Mouse (Mus musculus): ENCODE data around the gene Mbnl2. TPM values are rescaled to one million over a fixed set of nuclear protein-coding genes. Genes with fewer than 3 reads are reported as not detected.
A peak's percentile ranks its signal among the peaks of the same experiment; 100 is the strongest.

Mbnl2 gene
- 19.3 and 20.2 TPM in 2 replicates for polyA plus RNA-seq (2016; fragmentation: Nextera tagmentation; extraction: Ambion mirVana)

- peak within 1 kb of the TSS; percentile 82 for H3K4me2 ChIP-seq
- peak within 1 kb of the TSS; percentile 76 for H3K4me3 ChIP-seq
- peak within 1 kb of the TSS; percentile 91 for H3K27ac ChIP-seq
- 2% methylated on average over 35 of the region's 35 CpGs for WGBS (ENCODE audit: insufficient replicate concordance)
- peaks cover 52% of the 10 kb centered on the region for H3K4me1 ChIP-seq
- ATAC-seq, result peak; percentile 98
- no peaks in the 10 kb centered on the region for H3K36me3 ChIP-seq
- no peaks in the 10 kb centered on the region for H3K9me3 ChIP-seq (replicated peaks)
- H3K27me3 ChIP-seq (replicated peaks), result no peaks in the 10 kb centered on the region
- H3K9ac ChIP-seq, result peak within 1 kb of the TSS; percentile 78
These were observed at the start of gene Mbnl2 for GRCm38 (mm10) chr14:120275246-120276238. Gene Mbnl2 (plus strand): TSS chr14:120275669.

- H3K36me3 ChIP-seq, result no peaks in the 10 kb centered on the region
- no peaks in the 10 kb centered on the region for H3K27me3 ChIP-seq (replicated peaks)
- H3K4me3 ChIP-seq, result no peak overlapping the region
- 59% methylated on average over 7 of the region's 7 CpGs for WGBS (ENCODE audit: insufficient replicate concordance)
- no peaks in the 10 kb centered on the region for H3K4me1 ChIP-seq
- no peak for ATAC-seq
- no peaks in the 10 kb centered on the region for H3K9me3 ChIP-seq (replicated peaks)
- H3K4me2 ChIP-seq, result no peak overlapping the region
- H3K9ac ChIP-seq, result no peak overlapping the region
- no peak overlapping the region for H3K27ac ChIP-seq
These were observed 43.4 kb upstream of the Mbnl2 start for GRCm38 (mm10) chr14:120232076-120232496.

DNA sequence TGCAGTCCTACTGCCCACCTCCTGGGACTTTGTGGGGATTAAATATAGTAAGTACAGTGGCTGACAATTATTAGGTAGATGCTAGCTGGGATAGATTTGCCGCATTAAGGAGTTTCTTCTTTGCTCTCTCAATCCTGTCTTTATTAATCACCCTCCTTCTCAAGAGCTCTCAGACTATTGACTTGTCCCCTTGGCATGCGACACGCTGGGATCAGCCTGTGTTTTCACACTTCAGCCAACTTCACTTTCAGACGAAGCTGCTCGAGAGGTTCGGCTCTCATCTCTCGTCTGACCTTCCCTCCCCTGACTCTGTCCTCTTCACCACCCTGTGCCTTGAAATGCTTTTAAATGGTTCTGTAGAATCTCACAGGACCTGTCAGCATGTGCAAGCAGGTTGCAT is 39.9 kb upstream of the Mbnl2 start:
- ATAC-seq, result no peak
- Histone ChIP-seq H3K36me3 (no peaks in the 10 kb centered on the region), H3K4me1 (no peaks in the 10 kb centered on the region), H3K27ac (no peak overlapping the region), H3K4me3 (no peak overlapping the region), H3K4me2 (no peak overlapping the region), H3K9ac (no peak overlapping the region), H3K27me3 (replicated peaks) (no peaks in the 10 kb centered on the region), H3K9me3 (replicated peaks) (no peaks in the 10 kb centered on the region)
- 73% methylated on average over 7 of the region's 7 CpGs for WGBS (ENCODE audit: insufficient replicate concordance)

- no peak overlapping the region for H3K4me3 ChIP-seq
- H3K9me3 ChIP-seq (replicated peaks), result no peaks in the 10 kb centered on the region
- H3K4me2 ChIP-seq, result no peak overlapping the region
- H3K27ac ChIP-seq, result no peak overlapping the region
- no peaks in the 10 kb centered on the region for H3K36me3 ChIP-seq
- H3K27me3 ChIP-seq (replicated peaks), result no peaks in the 10 kb centered on the region
- no peaks in the 10 kb centered on the region for H3K4me1 ChIP-seq
- no peak overlapping the region for H3K9ac ChIP-seq
- ATAC-seq, result no peak
These were observed 37.0 kb upstream of the Mbnl2 start for GRCm38 (mm10) chr14:120238501-120238900.

DNA sequence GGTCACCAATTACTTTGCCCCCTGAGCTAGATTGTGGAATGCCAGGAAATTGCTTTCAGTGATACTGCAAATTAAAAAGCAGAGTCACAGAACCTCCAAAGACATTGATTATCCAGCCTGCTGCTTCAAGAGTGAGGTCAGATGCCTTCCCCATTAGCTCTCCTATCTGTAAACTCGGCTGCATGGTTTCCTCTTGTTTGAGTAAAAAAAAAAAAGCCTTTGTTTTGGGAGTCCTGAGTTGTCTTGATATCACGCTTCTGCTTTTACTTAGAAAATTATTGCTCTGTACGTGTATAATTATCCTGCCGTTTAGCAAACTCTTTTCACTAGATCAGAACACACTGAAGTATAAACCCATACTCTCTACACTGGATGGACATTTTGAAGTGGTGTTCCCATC is 35.3 kb upstream of the Mbnl2 start:
- Histone ChIP-seq H3K4me1 (no peaks in the 10 kb centered on the region), H3K27ac (no peak overlapping the region), H3K27me3 (replicated peaks) (no peaks in the 10 kb centered on the region), H3K36me3 (no peaks in the 10 kb centered on the region), H3K4me3 (no peak overlapping the region), H3K9ac (no peak overlapping the region), H3K9me3 (replicated peaks) (no peaks in the 10 kb centered on the region), H3K4me2 (no peak overlapping the region)
- ATAC-seq, result no peak
- WGBS (ENCODE audit: insufficient replicate concordance), result 21% methylated on average over 4 of the region's 4 CpGs

- Histone ChIP-seq H3K4me3 (no peak overlapping the region), H3K9ac (no peak overlapping the region), H3K4me1 (no peaks in the 10 kb centered on the region), H3K4me2 (no peak overlapping the region), H3K9me3 (replicated peaks) (no peaks in the 10 kb centered on the region), H3K27me3 (replicated peaks) (no peaks in the 10 kb centered on the region), H3K27ac (no peak overlapping the region), H3K36me3 (no peaks in the 10 kb centered on the region)
- 68% methylated on average over 5 of the region's 5 CpGs for WGBS (ENCODE audit: insufficient replicate concordance)
- no peak for ATAC-seq
These were observed 32.8 kb upstream of the Mbnl2 start for GRCm38 (mm10) chr14:120242711-120243110.

DNA sequence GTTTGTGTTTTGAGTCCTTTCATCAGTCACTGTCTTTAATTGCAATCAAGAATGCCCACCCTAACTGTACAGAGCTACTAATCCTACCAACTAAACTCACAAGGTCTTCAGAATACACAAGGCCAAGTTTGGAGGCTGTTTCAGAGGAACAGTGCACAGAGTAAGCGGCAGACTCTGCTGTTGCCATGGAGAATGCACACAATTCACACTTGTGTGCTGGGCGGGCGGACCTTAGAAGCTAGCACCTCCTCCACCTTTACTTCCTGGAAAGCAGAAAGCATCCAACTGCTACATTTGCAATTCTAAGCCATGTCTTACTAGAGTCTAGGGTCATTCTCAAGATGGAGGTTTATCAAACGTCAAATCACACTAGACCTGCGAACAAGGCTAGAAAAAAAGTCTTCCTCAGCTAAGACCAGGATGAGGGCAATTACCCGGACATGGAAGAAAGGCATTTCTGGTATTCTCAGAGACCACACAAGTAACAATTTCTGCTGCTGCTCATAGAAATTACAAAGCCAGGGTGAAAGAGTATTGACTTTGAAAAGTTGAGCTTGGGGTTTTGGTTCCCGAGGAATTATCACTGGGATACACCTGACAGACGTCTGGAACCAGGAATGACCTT is 30.3 kb upstream of the Mbnl2 start:
- Histone ChIP-seq H3K4me1 (no peaks in the 10 kb centered on the region), H3K9me3 (replicated peaks) (no peaks in the 10 kb centered on the region), H3K9ac (no peak overlapping the region), H3K4me3 (no peak overlapping the region), H3K27me3 (replicated peaks) (no peaks in the 10 kb centered on the region), H3K4me2 (no peak overlapping the region), H3K36me3 (no peaks in the 10 kb centered on the region), H3K27ac (no peak overlapping the region)
- 70% methylated on average over 8 of the region's 8 CpGs for WGBS (ENCODE audit: insufficient replicate concordance)
- ATAC-seq, result no peak

- Histone ChIP-seq H3K4me2 (no peak overlapping the region), H3K36me3 (no peaks in the 10 kb centered on the region), H3K27ac (no peak overlapping the region), H3K9ac (no peak overlapping the region), H3K9me3 (replicated peaks) (0 out of 2 replicates have a peak, but pooled peaks cover 5% of the 10 kb centered on the region), H3K27me3 (replicated peaks) (no peaks in the 10 kb centered on the region), H3K4me3 (no peak overlapping the region), H3K4me1 (no peaks in the 10 kb centered on the region)
- ATAC-seq, result no peak
- 71% methylated on average over 7 of the region's 7 CpGs for WGBS (ENCODE audit: insufficient replicate concordance)
These were observed 22.1 kb upstream of the Mbnl2 start for GRCm38 (mm10) chr14:120253331-120253730.

DNA sequence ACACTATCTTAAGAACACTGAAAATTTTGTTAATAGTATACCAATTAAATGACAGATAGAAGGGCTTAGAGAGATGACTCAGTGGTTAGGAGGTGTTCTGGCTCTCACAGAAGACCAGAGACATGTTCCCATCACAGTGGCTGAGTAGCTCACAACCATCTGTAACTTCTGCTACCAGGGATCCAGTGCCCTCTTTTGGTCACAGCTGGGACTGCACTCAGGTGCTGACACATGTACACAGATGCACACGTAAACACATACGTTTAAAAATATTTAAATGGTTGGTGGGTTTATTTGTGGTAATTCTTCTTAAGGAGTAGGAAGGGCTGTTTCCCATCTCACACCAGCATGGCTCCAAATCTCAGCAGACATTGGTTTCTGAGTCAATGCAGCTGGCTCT is 19.3 kb upstream of the Mbnl2 start:
- Histone ChIP-seq H3K27me3 (replicated peaks) (no peaks in the 10 kb centered on the region), H3K9me3 (replicated peaks) (0 out of 2 replicates have a peak, but pooled peaks cover 5% of the 10 kb centered on the region), H3K27ac (no peak overlapping the region), H3K4me2 (no peak overlapping the region), H3K9ac (no peak overlapping the region), H3K4me3 (no peak overlapping the region), H3K4me1 (no peaks in the 10 kb centered on the region), H3K36me3 (no peaks in the 10 kb centered on the region)
- no peak for ATAC-seq
- 89% methylated on average over 2 of the region's 2 CpGs for WGBS (ENCODE audit: insufficient replicate concordance)

GRCm38 (mm10) chr14:120256623-120257384 is 18.7 kb upstream of the Mbnl2 start:
- Histone ChIP-seq H3K36me3 (no peaks in the 10 kb centered on the region), H3K9ac (no peak overlapping the region), H3K27ac (no peak overlapping the region), H3K4me1 (no peaks in the 10 kb centered on the region), H3K27me3 (replicated peaks) (no peaks in the 10 kb centered on the region), H3K4me3 (no peak overlapping the region), H3K4me2 (peak overlapping the region; percentile 12; the same call in 1 of the 2 replicates), H3K9me3 (replicated peaks) (0 out of 2 replicates have a peak, but pooled peaks cover 5% of the 10 kb centered on the region)
- WGBS (ENCODE audit: insufficient replicate concordance), result 64% methylated on average over 15 of the region's 15 CpGs
- no peak for ATAC-seq

GRCm38 (mm10) chr14:120257483-120257882 is 18.0 kb upstream of the Mbnl2 start:
- Histone ChIP-seq H3K27ac (no peak overlapping the region), H3K36me3 (no peaks in the 10 kb centered on the region), H3K9ac (no peak overlapping the region), H3K4me1 (no peaks in the 10 kb centered on the region), H3K9me3 (replicated peaks) (0 out of 2 replicates have a peak, but pooled peaks cover 5% of the 10 kb centered on the region), H3K4me3 (no peak overlapping the region), H3K27me3 (replicated peaks) (no peaks in the 10 kb centered on the region), H3K4me2 (peak overlapping the region; percentile 12; the same call in 1 of the 2 replicates)
- 62% methylated on average over 6 of the region's 6 CpGs for WGBS (ENCODE audit: insufficient replicate concordance)
- ATAC-seq, result no peak

Measured in liver, embryonic 12.5 days (tissue).